Mouse (Mus musculus): ENCODE results near the gene Aida.
"Not testable (repeated sequence)": the region's sequence is repeated elsewhere in the genome, so short reads cannot be mapped to it uniquely, and the experiment has no call there.

The Aida gene

GRCm38 (mm10) chr1:183296465-183296864, at the start of gene Aida:
Gene Aida (plus strand): TSS chr1:183296590.
- DNase-seq, result peak; percentile 50 to 51

GRCm38 (mm10) chr1:183248144-183248543, 48.2 kb upstream of the Aida start:
- no peak for DNase-seq

- DNase-seq, result no peak
Measured at GRCm38 (mm10) chr1:183250612-183251011, 45.8 kb upstream of the Aida start.

GRCm38 (mm10) chr1:183251818-183252217, 44.6 kb upstream of the Aida start:
- DNase-seq, result no peak

- no peak for DNase-seq
Measured at GRCm38 (mm10) chr1:183252574-183252973, 43.8 kb upstream of the Aida start.

- DNase-seq, result no peak
Measured at GRCm38 (mm10) chr1:183264145-183265008, 32.0 kb upstream of the Aida start.

- DNase-seq, result peak in 1 of 2 experiments; percentile 5
Measured at GRCm38 (mm10) chr1:183265921-183266467, 30.4 kb upstream of the Aida start.

GRCm38 (mm10) chr1:183267666-183268065, 28.7 kb upstream of the Aida start:
- DNase-seq, result no peak

GRCm38 (mm10) chr1:183272867-183273818, 23.2 kb upstream of the Aida start:
- DNase-seq, result no peak

- no peak for DNase-seq
Measured at GRCm38 (mm10) chr1:183274385-183274784, 22.0 kb upstream of the Aida start.

GRCm38 (mm10) chr1:183275763-183276162, 20.6 kb upstream of the Aida start:
- DNase-seq, result no peak

- DNase-seq, result no peak
Measured at GRCm38 (mm10) chr1:183288351-183288750, 8.0 kb upstream of the Aida start.

GRCm38 (mm10) chr1:183289576-183289975, 6.8 kb upstream of the Aida start:
- DNase-seq, result no peak

- DNase-seq, result peak; percentile 93 to 98
Measured at GRCm38 (mm10) chr1:183296877-183297383, 540 bp downstream of the Aida start, which contains the start of gene Brox. Gene Brox (minus strand): TSS chr1:183297269.

- DNase-seq, result no peak
Measured at GRCm38 (mm10) chr1:183297473-183297885, 1.1 kb downstream of the Aida start.

GRCm38 (mm10) chr1:183297886-183298489, 1.6 kb downstream of the Aida start:
- peak; percentile 57 to 66 for DNase-seq

- DNase-seq, result peak; percentile 84 to 87
Measured at GRCm38 (mm10) chr1:183299161-183299560, 2.8 kb downstream of the Aida start.

- no peak for DNase-seq
Measured at GRCm38 (mm10) chr1:183307555-183307954, 11.2 kb downstream of the Aida start.

GRCm38 (mm10) chr1:183308476-183308875, 12.1 kb downstream of the Aida start:
- no peak for DNase-seq

- DNase-seq, result not testable (repeated sequence)
Measured at GRCm38 (mm10) chr1:183309601-183310000, 13.2 kb downstream of the Aida start.

GRCm38 (mm10) chr1:183312076-183312475, 15.7 kb downstream of the Aida start:
- DNase-seq, result no peak

GRCm38 (mm10) chr1:183315783-183316182, 19.4 kb downstream of the Aida start:
- no peak for DNase-seq

All from spleen, adult 18-20 months (tissue).